Mouse (Mus musculus) C2C12 (cell line): ENCODE data around the gene Fcer2a.

Experiments used
- CTCF ChIP-seq: IDR thresholded peaks from one replicate; pipeline ENCODE4 v1.5.1; 2011; ENCODE audit not compliant: control insufficient read depth, insufficient read depth, insufficient read length
- MAX ChIP-seq: IDR thresholded peaks from one replicate; pipeline ENCODE4 v1.6.1; 2011; ENCODE audit warnings: mild to moderate bottlenecking, control low read depth
- MYOG ChIP-seq: IDR thresholded peaks from one replicate; pipeline ENCODE4 v1.6.1; 2011; ENCODE audit not compliant: control insufficient read depth, insufficient read length; ENCODE audit errors: extremely low read depth

- TF ChIP-seq CTCF (no peak), MYOG (no peak), MAX (no peak)
Measured at GRCm38 (mm10) chr8:3679236-3679635, 14.7 kb downstream of the Fcer2a start.
